Comparison of ENCODE assay signal across 9 mouse cellular contexts in the genomic region with DNA sequence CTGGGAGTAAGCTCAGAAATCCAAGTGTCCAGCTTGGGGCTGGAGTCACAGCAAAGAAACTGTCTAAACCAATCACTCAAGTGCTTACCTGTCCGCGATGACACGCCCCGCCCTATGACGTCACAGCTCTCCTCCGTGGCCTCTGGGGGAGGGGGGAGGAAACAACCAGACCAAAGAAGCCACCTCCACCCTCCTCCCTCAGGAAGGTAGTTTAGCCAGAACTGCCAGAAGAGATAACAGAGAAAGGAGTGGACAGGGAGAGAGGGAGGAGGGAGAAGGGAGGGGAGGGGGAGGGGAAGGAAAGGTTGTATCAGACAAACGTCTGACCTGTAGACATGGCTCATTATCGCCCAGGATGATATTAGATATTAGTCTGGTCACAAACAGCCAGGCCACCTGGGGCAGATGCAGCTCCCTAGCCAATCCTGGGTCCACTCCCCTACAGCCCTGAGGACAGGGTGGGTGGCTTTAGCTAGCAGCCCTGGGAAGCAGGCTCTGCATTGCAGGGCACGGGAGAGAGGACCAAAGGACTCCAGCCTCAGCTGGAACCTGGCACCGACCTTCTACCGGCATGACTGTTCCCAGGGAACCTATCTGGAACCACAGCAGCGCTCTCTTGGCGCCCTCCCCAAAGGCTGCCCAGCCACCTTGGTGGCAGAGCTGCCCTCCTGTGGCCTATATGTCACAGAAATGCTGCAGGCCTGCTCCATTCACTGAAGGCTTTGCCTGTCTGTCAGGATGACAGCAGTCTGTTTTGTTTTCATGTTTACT. TPM values are rescaled to one million over a fixed set of nuclear protein-coding genes. Genes with fewer than 3 reads are reported as not detected.
DNase-seq lines count a peak whose midpoint lies in the region; ATAC-seq lines count a peak whose summit lies in the region.
"Had no signal": no experiment of that assay in that cellular context is flagged by ENCODE, and none has a peak within 500 bp of the region (broad histone marks: within the 10 kb centered on the region; RNA-seq: fewer than 3 reads in every experiment).

No protein-coding gene starts in this region.

- H3K36me3 ChIP-seq in embryonic facial prominence, embryonic 13.5 days, result no peaks in the 10 kb centered on the region
- no peaks in the 10 kb centered on the region for H3K36me3 ChIP-seq in hindbrain, embryonic 13.5 days

- H3K27me3 ChIP-seq in embryonic facial prominence, embryonic 13.5 days, result no peaks in the 10 kb centered on the region
- H3K27me3 ChIP-seq in hindbrain, embryonic 13.5 days, result no peaks in the 10 kb centered on the region

- H3K27ac ChIP-seq in embryonic facial prominence, embryonic 13.5 days, result no peak overlapping the region
- no peak overlapping the region for H3K27ac ChIP-seq in hindbrain, embryonic 13.5 days

- WGBS in embryonic facial prominence, embryonic 13.5 days, result 12% methylated on average over 13 of the region's 13 CpGs
- WGBS in hindbrain, embryonic 13.5 days, result 13% methylated on average over 13 of the region's 13 CpGs

- DNase-seq in thymus, postnatal 14 days, result peak; percentile 40
- DNase-seq in thymus, adult 18-20 months, result no peak
- peak; percentile 70 for DNase-seq in liver
- DNase-seq in naive thymus-derived CD4-positive, alpha-beta T cell, adult 2 months (ENCODE audit: low read depth), result peak; percentile 32
- no peak for DNase-seq in T-cell, adult 2 months (ENCODE audit: low spot score)
- no peak for DNase-seq in layer of hippocampus, adult 18-20 months (ENCODE audit: low spot score in 2 of 2)

- H3K9ac ChIP-seq in embryonic facial prominence, embryonic 13.5 days, result no peak overlapping the region
- no peak overlapping the region for H3K9ac ChIP-seq in hindbrain, embryonic 13.5 days

- H3K4me2 ChIP-seq in embryonic facial prominence, embryonic 13.5 days, result peak overlapping the region; percentile 47
- H3K4me2 ChIP-seq in hindbrain, embryonic 13.5 days, result peak overlapping the region; percentile 36

- H3K9me3 ChIP-seq in embryonic facial prominence, embryonic 13.5 days, result no peaks in the 10 kb centered on the region
- no peaks in the 10 kb centered on the region for H3K9me3 ChIP-seq in hindbrain, embryonic 13.5 days

- ATAC-seq in embryonic facial prominence, embryonic 13.5 days (ENCODE audit: insufficient number of reproducible peaks, insufficient read depth, low FRiP score, low TSS enrichment, low read depth), result no peak
- ATAC-seq in hindbrain, embryonic 13.5 days (ENCODE audit: low FRiP score), result no peak

- H3K4me3 ChIP-seq in embryonic facial prominence, embryonic 13.5 days, result peak overlapping the region; percentile 9; the same call in 1 of the 2 replicates
- H3K4me3 ChIP-seq in hindbrain, embryonic 13.5 days, result no peak overlapping the region
- H3K4me3 ChIP-seq: myocyte had no signal

- H3K4me1 ChIP-seq in embryonic facial prominence, embryonic 13.5 days, result peaks cover 8% of the 10 kb centered on the region
- peaks cover 13% of the 10 kb centered on the region for H3K4me1 ChIP-seq in hindbrain, embryonic 13.5 days (replicated peaks)

RNA-seq across cellular contexts. Expression of gene Bco1, which starts 20.2 kb away (rescaled TPM):
- 0.22 and 0.33 TPM in 2 replicates for polyA plus RNA-seq in embryonic facial prominence, embryonic 13.5 days (2015; fragmentation: Nextera tagmentation; extraction: Ambion mirVana)
- polyA plus RNA-seq in hindbrain, embryonic 13.5 days (2015; fragmentation: Nextera tagmentation; extraction: Ambion mirVana), result 0.21 and 0.27 TPM in 2 replicates
- not detected for total RNA-seq in layer of hippocampus, adult 18-20 months (2021)

RNA-seq across cellular contexts. Expression of gene Pkd1l2, which starts 33.6 kb away (rescaled TPM):
- 0.06 TPM in 1 of 2 replicates, not detected in the other for polyA plus RNA-seq in embryonic facial prominence, embryonic 13.5 days (2015; fragmentation: Nextera tagmentation; extraction: Ambion mirVana)
- polyA plus RNA-seq in hindbrain, embryonic 13.5 days (2015; fragmentation: Nextera tagmentation; extraction: Ambion mirVana), result 0.03 TPM in 1 of 2 replicates, not detected in the other
- total RNA-seq in layer of hippocampus, adult 18-20 months (2021), result under 1 TPM; 0.08 to 0.12 TPM

RNA-seq across cellular contexts. Expression of gene Gan, which starts 42.1 kb away (rescaled TPM):
- polyA plus RNA-seq in embryonic facial prominence, embryonic 13.5 days (2015; fragmentation: Nextera tagmentation; extraction: Ambion mirVana), result 2.8 and 3.0 TPM in 2 replicates
- polyA plus RNA-seq in hindbrain, embryonic 13.5 days (2015; fragmentation: Nextera tagmentation; extraction: Ambion mirVana), result 3.5 TPM in 2 replicates
- total RNA-seq in layer of hippocampus, adult 18-20 months (2021), result 10 to 100 TPM; 18.5 to 19.4 TPM

Comparison
In these comparisons a context has a peak if more than half of its experiments do, and no peak if none do; other contexts are left out.
1. DNase-seq: peak in thymus, postnatal 14 days (single experiment), liver (single experiment) and naive thymus-derived CD4-positive, alpha-beta T cell, adult 2 months (single experiment); none in thymus, adult 18-20 months (0 of 2), T-cell, adult 2 months (single experiment) and layer of hippocampus, adult 18-20 months (0 of 2).